Mouse (Mus musculus) olfactory bulb, adult 2 months (tissue): Measurements from ENCODE around the gene Adarb1.

Experiments used
- CTCF ChIP-seq: fragments of 200-500 bp; IDR thresholded peaks from 2 replicates; pipeline ENCODE4 v1.5.1; 2012; ENCODE audit warnings: low read depth, mild to moderate bottlenecking, low read length, moderate library complexity; ENCODE audit not compliant: insufficient read depth
- POLR2A ChIP-seq: fragments of 200-500 bp; IDR thresholded peaks from 2 replicates; pipeline ENCODE4 v1.6.1; 2012; ENCODE audit warnings: mild to moderate bottlenecking, low read depth, low read length, moderate library complexity; ENCODE audit not compliant: insufficient read depth

- TF ChIP-seq CTCF (peak; percentile 53; the same call in 1 of the 2 replicates), POLR2A (no peak)
Observed at GRCm38 (mm10) chr10:77252790-77253189, 165.3 kb downstream of the Adarb1 start.
